Mouse (Mus musculus): Measurements from ENCODE around the gene Gnptab. TPM values are rescaled to one million over a fixed set of nuclear protein-coding genes. Genes with fewer than 3 reads are reported as not detected.
"Not testable (repeated sequence)": the region's sequence is repeated elsewhere in the genome, so short reads cannot be mapped to it uniquely, and the experiment has no call there.

Gnptab gene
- polyA plus RNA-seq, 1 experiment, result not detected

DNA sequence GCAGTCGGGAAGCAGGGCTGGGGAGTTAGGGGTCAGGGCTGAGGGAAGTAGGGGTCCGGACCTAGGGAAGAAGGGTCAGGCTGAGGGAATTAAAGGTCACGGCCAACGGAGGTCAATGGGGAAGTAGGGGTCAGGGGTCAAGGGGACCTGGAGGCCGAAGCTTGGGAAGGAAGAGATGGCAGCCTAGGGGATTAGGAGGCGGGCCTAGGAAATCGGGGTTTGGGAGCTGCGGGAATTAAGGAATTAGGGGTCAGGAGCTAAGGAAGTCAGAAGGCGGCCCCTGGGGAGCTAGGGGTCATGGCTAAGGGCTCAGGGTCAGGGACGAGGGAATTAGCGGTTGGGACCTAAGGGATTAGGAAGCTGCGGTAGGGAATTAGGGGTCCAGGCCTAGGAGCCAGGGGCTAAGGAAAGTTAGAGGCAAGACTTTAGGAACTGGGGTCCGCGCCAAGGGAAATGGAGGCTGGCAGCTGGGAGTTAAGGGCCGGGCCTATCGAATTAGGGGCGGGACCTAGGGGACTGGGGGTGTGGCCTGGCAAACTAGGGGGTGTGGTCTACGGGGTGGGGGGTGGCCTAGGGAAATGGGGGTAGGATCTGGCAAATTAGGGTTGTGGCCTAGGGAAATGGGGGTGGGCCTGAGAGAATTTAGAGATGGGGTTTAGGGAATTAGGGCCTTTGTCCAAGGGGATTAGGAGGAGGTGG is 81.3 kb downstream of the Gnptab start:
- 77% methylated on average over 18 of the region's 18 CpGs for WGBS
- no peak overlapping the region for H3K27ac ChIP-seq (ENCODE audit: insufficient read depth, low read depth, low read length)
- H3K4me1 ChIP-seq (ENCODE audit: control insufficient read depth, insufficient read depth, low read length), result no peaks in the 10 kb centered on the region
- TF ChIP-seq POLR2A (IDR thresholded peaks at IDR 0.05; ENCODE audit: insufficient read depth, low read depth, low read length), result no peak
- TF ChIP-seq CTCF (IDR thresholded peaks at IDR 0.05; ENCODE audit: insufficient read depth, low read depth, low read length), result no peak
- H3K4me3 ChIP-seq (ENCODE audit: insufficient read depth, low read depth, low read length), result no peak overlapping the region

- not testable (repeated sequence) for H3K4me3 ChIP-seq (ENCODE audit: insufficient read depth, low read depth, low read length); H3K4me1 ChIP-seq (ENCODE audit: control insufficient read depth, insufficient read depth, low read length); H3K27ac ChIP-seq (ENCODE audit: insufficient read depth, low read depth, low read length)
- 92% methylated on average over 10 of the region's 10 CpGs for WGBS
Observed at GRCm38 (mm10) chr10:88482866-88483265, 103.9 kb downstream of the Gnptab start.

GRCm38 (mm10) chr10:88488629-88489028 is 109.7 kb downstream of the Gnptab start:
- TF ChIP-seq CTCF (IDR thresholded peaks at IDR 0.05; ENCODE audit: insufficient read depth, low read depth, low read length) (no peak), POLR2A (IDR thresholded peaks at IDR 0.05; ENCODE audit: insufficient read depth, low read depth, low read length) (no peak)
- no peak overlapping the region for H3K27ac ChIP-seq (ENCODE audit: insufficient read depth, low read depth, low read length)
- H3K4me3 ChIP-seq (ENCODE audit: insufficient read depth, low read depth, low read length), result no peak overlapping the region
- peaks cover 2% of the 10 kb centered on the region; the same call in 1 of the 2 replicates for H3K4me1 ChIP-seq (ENCODE audit: control insufficient read depth, insufficient read depth, low read length)
- WGBS, result 93% methylated on average over 5 of the region's 5 CpGs

GRCm38 (mm10) chr10:88491632-88492031 is 112.7 kb downstream of the Gnptab start:
- TF ChIP-seq POLR2A (IDR thresholded peaks at IDR 0.05; ENCODE audit: insufficient read depth, low read depth, low read length) (no peak), CTCF (IDR thresholded peaks at IDR 0.05; ENCODE audit: insufficient read depth, low read depth, low read length) (no peak)
- peaks cover 4% of the 10 kb centered on the region; the same call in 1 of the 2 replicates for H3K4me1 ChIP-seq (ENCODE audit: control insufficient read depth, insufficient read depth, low read length)
- 68% methylated on average over 7 of the region's 7 CpGs for WGBS
- H3K27ac ChIP-seq (ENCODE audit: insufficient read depth, low read depth, low read length), result no peak overlapping the region
- H3K4me3 ChIP-seq (ENCODE audit: insufficient read depth, low read depth, low read length), result no peak overlapping the region

GRCm38 (mm10) chr10:88492658-88493057 is 113.7 kb downstream of the Gnptab start:
- TF ChIP-seq POLR2A (IDR thresholded peaks at IDR 0.05; ENCODE audit: insufficient read depth, low read depth, low read length), result no peak
- TF ChIP-seq CTCF (IDR thresholded peaks at IDR 0.05; ENCODE audit: insufficient read depth, low read depth, low read length), result no peak
- H3K4me3 ChIP-seq (ENCODE audit: insufficient read depth, low read depth, low read length), result no peak overlapping the region
- H3K4me1 ChIP-seq (ENCODE audit: control insufficient read depth, insufficient read depth, low read length), result peaks cover 4% of the 10 kb centered on the region; the same call in 1 of the 2 replicates
- WGBS, result 56% methylated on average over 8 of the region's 8 CpGs
- H3K27ac ChIP-seq (ENCODE audit: insufficient read depth, low read depth, low read length), result no peak overlapping the region

GRCm38 (mm10) chr10:88494959-88495587 is 116.1 kb downstream of the Gnptab start:
- no peak for TF ChIP-seq POLR2A (IDR thresholded peaks at IDR 0.05; ENCODE audit: insufficient read depth, low read depth, low read length)
- Histone ChIP-seq H3K4me3 (ENCODE audit: insufficient read depth, low read depth, low read length) (no peak overlapping the region), H3K4me1 (ENCODE audit: control insufficient read depth, insufficient read depth, low read length) (peaks cover 7% of the 10 kb centered on the region; the same call in 1 of the 2 replicates), H3K27ac (ENCODE audit: insufficient read depth, low read depth, low read length) (no peak overlapping the region)
- WGBS, result 92% methylated on average over 4 of the region's 4 CpGs

Other genes starting within 250 kb of the Gnptab start
- not detected in 2 replicates for gene Parpbp, start 232.2 kb upstream of the Gnptab start, polyA plus RNA-seq (2012; ENCODE audit: insufficient read depth, insufficient read length, low replicate concordance, missing spikeins)
- gene Nup37, start 232.1 kb upstream of the Gnptab start, polyA plus RNA-seq (2012; ENCODE audit: insufficient read depth, insufficient read length, low replicate concordance, missing spikeins), result not detected in 2 replicates
- gene Washc3, start 178.0 kb upstream of the Gnptab start, polyA plus RNA-seq (2012; ENCODE audit: insufficient read depth, insufficient read length, low replicate concordance, missing spikeins), result not detected in 2 replicates
- gene Dram1, start 52 bp upstream of the Gnptab start, polyA plus RNA-seq (2012; ENCODE audit: insufficient read depth, insufficient read length, low replicate concordance, missing spikeins), result not detected in 2 replicates
- gene Sycp3, start 80.4 kb downstream of the Gnptab start, polyA plus RNA-seq (2012; ENCODE audit: insufficient read depth, insufficient read length, low replicate concordance, missing spikeins), result not detected in 2 replicates
- gene Chpt1, start 124.9 kb downstream of the Gnptab start, polyA plus RNA-seq (2012; ENCODE audit: insufficient read depth, insufficient read length, low replicate concordance, missing spikeins), result not detected in 2 replicates
- gene Mybpc1, start 226.0 kb downstream of the Gnptab start, polyA plus RNA-seq (2012; ENCODE audit: insufficient read depth, insufficient read length, low replicate concordance, missing spikeins), result not detected in 2 replicates

All from olfactory bulb, adult 2 months (tissue).